Comparison of ENCODE assay signal across 31 mouse cellular contexts in the genomic region with DNA sequence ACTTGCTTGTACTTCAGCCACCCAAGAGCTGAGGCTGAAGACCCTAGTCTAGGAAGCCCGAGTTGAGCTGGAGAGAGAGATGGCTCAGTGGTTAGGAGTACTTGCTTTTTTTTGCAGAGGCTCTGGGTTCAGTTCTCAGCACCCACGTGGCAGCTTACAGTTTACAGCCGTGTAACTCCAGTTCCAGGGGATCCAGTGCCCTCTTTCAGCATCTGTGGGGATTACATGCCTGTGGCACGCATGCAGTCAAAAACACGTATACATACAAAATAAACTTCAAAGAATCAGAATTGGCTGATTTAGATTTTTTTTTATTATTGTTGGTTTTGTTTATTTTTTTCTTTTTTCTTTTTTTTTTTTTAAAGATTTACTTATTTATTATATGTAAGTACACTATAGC. TPM values are rescaled to one million over a fixed set of nuclear protein-coding genes. Genes with fewer than 3 reads are reported as not detected.
A peak's percentile ranks its signal among the peaks of the same experiment; 100 is the strongest.
DNase-seq lines count a peak whose midpoint lies in the region; ATAC-seq and TF ChIP-seq lines count a peak whose summit lies in the region.
"Had no signal": no experiment of that assay in that cellular context is flagged by ENCODE, and none has a peak within 500 bp of the region (broad histone marks: within the 10 kb centered on the region; RNA-seq: fewer than 3 reads in every experiment).

No protein-coding gene starts in this region.

- no peaks in the 10 kb centered on the region for H3K9me3 ChIP-seq in heart, embryonic 12.5 days (replicated peaks)
- no peaks in the 10 kb centered on the region for H3K9me3 ChIP-seq in heart, embryonic 16.5 days (replicated peaks; ENCODE audit: control insufficient read depth, low read length)
- H3K9me3 ChIP-seq: embryonic facial prominence, embryonic 12.5 days; forebrain, embryonic 12.5 days; G1E; hindbrain, embryonic 10.5 days; limb, embryonic 12.5 days; megakaryocyte, embryonic 14.5 days; midbrain, embryonic 13.5 days had no signal

- no peak for ATAC-seq in heart, embryonic 12.5 days (ENCODE audit: insufficient number of reproducible peaks, low FRiP score)
- no peak for ATAC-seq in heart, embryonic 16.5 days (replicated peaks; ENCODE audit: extremely low read depth, insufficient read depth, low FRiP score)
- ATAC-seq: hindbrain, embryonic 16.5 days; intestine, embryonic 15.5 days; liver, postnatal 0 days; midbrain, embryonic 13.5 days had no signal

- WGBS in heart, embryonic 12.5 days = 91% methylated on average over 5 of the region's 5 CpGs
- WGBS in heart, embryonic 16.5 days = 90% methylated on average over 5 of the region's 5 CpGs
- 90% methylated on average over 5 of the region's 5 CpGs for WGBS in olfactory bulb, adult 2 months

- no peak for TF ChIP-seq POLR2A in olfactory bulb, adult 2 months (IDR thresholded peaks at IDR 0.05; ENCODE audit: insufficient read depth, low read depth, low read length)

- H3K36me3 ChIP-seq in heart, embryonic 12.5 days = peaks cover 94% of the 10 kb centered on the region
- H3K36me3 ChIP-seq in heart, embryonic 16.5 days (ENCODE audit: control insufficient read depth, insufficient read depth) = peaks cover 81% of the 10 kb centered on the region

- no peak overlapping the region; the same call in 1 of the 2 replicates for H3K4me2 ChIP-seq in heart, embryonic 12.5 days
- H3K4me2 ChIP-seq in heart, embryonic 16.5 days (ENCODE audit: low read depth, low read length) = no peak overlapping the region
- H3K4me2 ChIP-seq: embryonic facial prominence, embryonic 12.5 days; forebrain, embryonic 12.5 days; intestine, embryonic 15.5 days; limb, embryonic 12.5 days; liver, embryonic 11.5 days; midbrain, embryonic 13.5 days had no signal

- TF ChIP-seq CTCF in olfactory bulb, adult 2 months (IDR thresholded peaks at IDR 0.05; ENCODE audit: insufficient read depth, low read depth, low read length) = no peak

- H3K4me3 ChIP-seq in heart, embryonic 12.5 days = no peak overlapping the region
- H3K4me3 ChIP-seq in heart, embryonic 16.5 days (ENCODE audit: low read length) = no peak overlapping the region
- H3K4me3 ChIP-seq in olfactory bulb, adult 2 months (ENCODE audit: insufficient read depth, low read depth, low read length) = no peak overlapping the region
- H3K4me3 ChIP-seq: embryonic facial prominence, embryonic 12.5 days; forebrain, embryonic 12.5 days; hindbrain, embryonic 10.5 days; intestine, embryonic 15.5 days; limb, embryonic 12.5 days; megakaryocyte, embryonic 14.5 days; midbrain, embryonic 13.5 days had no signal

- no peak for DNase-seq in heart, adult 9 months (ENCODE audit: low spot score in 2 of 2)
- peak; percentile 23 for DNase-seq in kidney, postnatal 10 days
- DNase-seq in kidney, postnatal 14 days = no peak
- DNase-seq in urinary bladder, postnatal 25 days (ENCODE audit: low spot score) = no peak
- DNase-seq: adrenal gland, adult 8-10 months; B cell, adult 2 months; cerebellum, adult 18-20 months; cerebellum, postnatal 14 days; kidney, adult 9 months; liver, postnatal 0 days; lung, postnatal 14 days; right cerebral cortex, postnatal 14 days; spleen, adult 18-20 months had no signal

- no peaks in the 10 kb centered on the region for H3K27me3 ChIP-seq in heart, embryonic 12.5 days (replicated peaks)
- no peaks in the 10 kb centered on the region for H3K27me3 ChIP-seq in heart, embryonic 16.5 days (ENCODE audit: control insufficient read depth, insufficient read depth, low read length)
- H3K27me3 ChIP-seq: CH12.LX; embryonic facial prominence, embryonic 12.5 days; forebrain, embryonic 12.5 days; intestine, embryonic 15.5 days; limb, embryonic 12.5 days; megakaryocyte, embryonic 14.5 days; midbrain, embryonic 13.5 days; Patski had no signal

- peaks cover 31% of the 10 kb centered on the region for H3K4me1 ChIP-seq in heart, embryonic 12.5 days (replicated peaks)
- peaks cover 19% of the 10 kb centered on the region for H3K4me1 ChIP-seq in heart, embryonic 16.5 days (ENCODE audit: control insufficient read depth, insufficient read depth, low read length)
- H3K4me1 ChIP-seq in olfactory bulb, adult 2 months (ENCODE audit: control insufficient read depth, insufficient read depth, low read length) = peaks cover 46% of the 10 kb centered on the region
- H3K4me1 ChIP-seq: embryonic facial prominence, embryonic 12.5 days; forebrain, embryonic 12.5 days; hindbrain, embryonic 10.5 days; intestine, embryonic 15.5 days; limb, embryonic 12.5 days; midbrain, embryonic 13.5 days had no signal

- no peak overlapping the region for H3K9ac ChIP-seq in heart, embryonic 12.5 days
- no peak overlapping the region for H3K9ac ChIP-seq in heart, embryonic 16.5 days (ENCODE audit: low read length)
- H3K9ac ChIP-seq: embryonic facial prominence, embryonic 12.5 days; forebrain, embryonic 12.5 days; intestine, embryonic 15.5 days; limb, embryonic 12.5 days; liver, postnatal 0 days; midbrain, embryonic 13.5 days had no signal

- peak overlapping the region; percentile 82 for H3K27ac ChIP-seq in heart, embryonic 12.5 days (ENCODE audit: poor library complexity, severe bottlenecking)
- H3K27ac ChIP-seq in heart, embryonic 16.5 days (ENCODE audit: low read length) = peak overlapping the region; percentile 79
- H3K27ac ChIP-seq in olfactory bulb, adult 2 months (ENCODE audit: insufficient read depth, low read depth, low read length) = peak overlapping the region; percentile 92; the same call in 1 of the 2 replicates
- H3K27ac ChIP-seq: embryonic facial prominence, embryonic 12.5 days; forebrain, embryonic 12.5 days; hindbrain, embryonic 10.5 days; intestine, embryonic 15.5 days; limb, embryonic 12.5 days; midbrain, embryonic 13.5 days had no signal

RNA-seq across cellular contexts. Expression of a gene that starts 15.8 kb away (rescaled TPM):
- polyA plus RNA-seq in heart, embryonic 12.5 days (2016; fragmentation: Nextera tagmentation; extraction: Ambion mirVana) = not detected in 2 replicates
- not detected in 2 replicates for polyA plus RNA-seq in heart, embryonic 16.5 days (2015; fragmentation: Nextera tagmentation; extraction: Ambion mirVana)
- polyA plus RNA-seq in olfactory bulb, adult 2 months (2012; ENCODE audit: insufficient read depth, insufficient read length, low replicate concordance, missing spikeins) = not detected in 2 replicates
- polyA plus RNA-seq: embryonic facial prominence, embryonic 12.5 days; forebrain, embryonic 12.5 days; G1E; hindbrain, embryonic 10.5 days; hindbrain, embryonic 16.5 days; intestine, embryonic 15.5 days; limb, embryonic 12.5 days; liver, embryonic 11.5 days; liver, postnatal 0 days; midbrain, embryonic 13.5 days; neural tube, embryonic 11.5 days; Patski; testis, adult 2 months; urinary bladder, adult 2 months had no signal

RNA-seq across cellular contexts. Expression of a gene that starts 31.4 kb away (rescaled TPM):
- 84.5 and 91.8 TPM in 2 replicates for polyA plus RNA-seq in heart, embryonic 12.5 days (2016; fragmentation: Nextera tagmentation; extraction: Ambion mirVana)
- polyA plus RNA-seq in heart, embryonic 16.5 days (2015; fragmentation: Nextera tagmentation; extraction: Ambion mirVana) = 76.7 and 85.5 TPM in 2 replicates
- not detected in 2 replicates for polyA plus RNA-seq in olfactory bulb, adult 2 months (2012; ENCODE audit: insufficient read depth, insufficient read length, low replicate concordance, missing spikeins)

RNA-seq across cellular contexts. Expression of a gene that starts 48.5 kb away (rescaled TPM):
- polyA plus RNA-seq in heart, embryonic 12.5 days (2016; fragmentation: Nextera tagmentation; extraction: Ambion mirVana) = 75.3 and 75.6 TPM in 2 replicates
- polyA plus RNA-seq in heart, embryonic 16.5 days (2015; fragmentation: Nextera tagmentation; extraction: Ambion mirVana) = 67.4 and 68.6 TPM in 2 replicates
- 301 TPM in 1 of 2 replicates, not detected in the other for polyA plus RNA-seq in olfactory bulb, adult 2 months (2012; ENCODE audit: insufficient read depth, insufficient read length, low replicate concordance, missing spikeins)
